Mouse (Mus musculus) MEL (cell line): ENCODE results near the gene Fth1. TPM values are rescaled to one million over a fixed set of nuclear protein-coding genes. Genes with fewer than 3 reads are reported as not detected.
A peak's percentile ranks its signal among the peaks of the same experiment; 100 is the strongest.

Source experiments
- DNase-seq: peaks from one replicate; pipeline ENCODE4 v3.0.0; 2011; ENCODE audit warnings: low read depth, low spot score
- H3K27ac ChIP-seq: 2 replicates; pipeline ENCODE4 v1.5.1; 2012; ENCODE audit warnings: low read depth, mild to moderate bottlenecking, control low read depth, low read length, moderate library complexity; ENCODE audit not compliant: control insufficient read depth
- H3K27me3 ChIP-seq, 2 experiments: fragments of 150-350 bp in 1 of 2; sonication (generic) in 1 of 2; 2 replicates each; pipeline ENCODE4 v1.6.1; 2012; ENCODE audit warnings: low read length in 2 of 2, mild to moderate bottlenecking in 2 of 2, improper control_type of control experiment in 1 of 2, moderate library complexity in 1 of 2; ENCODE audit not compliant: insufficient read depth in 2 of 2, control insufficient read depth in 1 of 2
- H3K36me3 ChIP-seq, 2 experiments: 2 replicates each; pipeline ENCODE4 v1.6.1; 2012 to 2014; ENCODE audit warnings: low read length in 2 of 2, improper control_type of control experiment in 1 of 2, inconsistent platforms in 1 of 2, mild to moderate bottlenecking in 1 of 2; ENCODE audit not compliant: insufficient read depth in 2 of 2, control insufficient read depth in 1 of 2
- H3K4me1 ChIP-seq, 2 experiments: fragments of 150-350 bp in 1 of 2; sonication (generic) in 1 of 2; 2 replicates each; pipeline ENCODE4 v1.6.1; 2012; ENCODE audit warnings: low read length in 2 of 2, improper control_type of control experiment in 1 of 2, mild to moderate bottlenecking in 1 of 2; ENCODE audit not compliant: insufficient read depth in 2 of 2, control insufficient read depth in 1 of 2
- H3K4me3 ChIP-seq, 2 experiments: fragments of 150-350 bp in 1 of 2; sonication (generic) in 1 of 2; 2 replicates each; pipeline ENCODE4 v1.5.1; 2012; ENCODE audit warnings: low read depth in 2 of 2, low read length in 2 of 2, mild to moderate bottlenecking in 2 of 2, moderate library complexity in 2 of 2, control low read depth in 1 of 2, improper control_type of control experiment in 1 of 2; ENCODE audit not compliant: control insufficient read depth in 1 of 2, insufficient read depth in 1 of 2
- H3K79me2 ChIP-seq: 2 replicates; pipeline ENCODE4 v1.6.1; 2012; ENCODE audit warnings: mild to moderate bottlenecking, low read length, moderate library complexity; ENCODE audit not compliant: control insufficient read depth, poor library complexity, insufficient read depth
- H3K9ac ChIP-seq: 2 replicates; pipeline ENCODE4 v1.6.1; 2012; ENCODE audit warnings: low read depth, mild to moderate bottlenecking, control low read depth, low read length, moderate library complexity; ENCODE audit not compliant: control insufficient read depth, poor library complexity, severe bottlenecking
- H3K9me3 ChIP-seq: fragments of 150-350 bp; sonication (generic); replicated peaks from 2 replicates; pipeline ENCODE4 v1.6.1; 2012; ENCODE audit warnings: mild to moderate bottlenecking, low read length, improper control_type of control experiment, moderate library complexity; ENCODE audit not compliant: insufficient read depth
- CHD1 ChIP-seq: IDR thresholded peaks from 2 replicates; pipeline ENCODE4 v1.6.1; 2012; ENCODE audit warnings: low read depth, mild to moderate bottlenecking, inconsistent platforms, low read length, improper control_type of control experiment
- CTCF ChIP-seq, 3 experiments: IDR thresholded peaks in 2 of 3; conservative IDR thresholded peaks in 1 of 3; 2 replicates each; pipeline ENCODE4 v1.5.1; 2011 to 2012; ENCODE audit warnings: low read length in 3 of 3, low read depth in 2 of 3, mild to moderate bottlenecking in 2 of 3, improper control_type of control experiment in 1 of 3, inconsistent platforms in 1 of 3, mixed read lengths in 1 of 3, moderate library complexity in 1 of 3; ENCODE audit not compliant: control insufficient read depth in 1 of 3, insufficient read depth in 1 of 3, poor library complexity in 1 of 3, severe bottlenecking in 1 of 3
- ETS1 ChIP-seq: IDR thresholded peaks from 2 replicates; pipeline ENCODE4 v1.6.1; 2012; ENCODE audit warnings: low read depth, mild to moderate bottlenecking, inconsistent platforms, low read length, improper control_type of control experiment, moderate library complexity
- HCFC1 ChIP-seq: IDR thresholded peaks from 2 replicates; pipeline ENCODE4 v1.6.1; 2012; ENCODE audit warnings: low read depth, mild to moderate bottlenecking, inconsistent platforms, low read length, improper control_type of control experiment, moderate library complexity
- JUND ChIP-seq: IDR thresholded peaks from 2 replicates; pipeline ENCODE4 v1.6.1; 2011; ENCODE audit warnings: low read depth, mild to moderate bottlenecking, improper control_type of control experiment, low read length
- KAT2A ChIP-seq: conservative IDR thresholded peaks from 2 replicates; pipeline ENCODE4 v1.6.1; 2012; ENCODE audit warnings: low read depth, low read length, improper control_type of control experiment, inconsistent platforms
- MAFK ChIP-seq: IDR thresholded peaks from 2 replicates; pipeline ENCODE4 v1.6.1; 2011; ENCODE audit warnings: low read depth, mild to moderate bottlenecking, low read length, improper control_type of control experiment, borderline replicate concordance
- MAX ChIP-seq: IDR thresholded peaks from 2 replicates; pipeline ENCODE4 v1.6.1; 2011; ENCODE audit warnings: low read length, improper control_type of control experiment
- MYB ChIP-seq: IDR thresholded peaks from 2 replicates; pipeline ENCODE4 v1.6.1; 2011; ENCODE audit warnings: mild to moderate bottlenecking, low read depth, low read length, improper control_type of control experiment
- NELFE ChIP-seq: IDR thresholded peaks from 2 replicates; pipeline ENCODE4 v1.6.1; 2011; ENCODE audit warnings: low read depth, low read length, improper control_type of control experiment
- NRF1 ChIP-seq: IDR thresholded peaks from 2 replicates; pipeline ENCODE4 v1.6.1; 2014; ENCODE audit warnings: low read depth, mild to moderate bottlenecking, inconsistent platforms, low read length, improper control_type of control experiment, moderate library complexity; ENCODE audit not compliant: poor library complexity, insufficient read depth, severe bottlenecking
- POLR2A ChIP-seq, 2 experiments: IDR thresholded peaks; 2 replicates each; pipeline ENCODE4 v1.6.1; 2011 to 2012; ENCODE audit warnings: low read length in 2 of 2, mild to moderate bottlenecking in 2 of 2, control low read depth in 1 of 2, improper control_type of control experiment in 1 of 2, low read depth in 1 of 2, moderate library complexity in 1 of 2; ENCODE audit not compliant: control insufficient read depth in 1 of 2, insufficient read depth in 1 of 2, poor library complexity in 1 of 2
- RCOR1 ChIP-seq: IDR thresholded peaks from 2 replicates; pipeline ENCODE4 v1.6.1; 2012; ENCODE audit warnings: low read depth, mild to moderate bottlenecking, inconsistent platforms, low read length, improper control_type of control experiment
- SIN3A ChIP-seq: IDR thresholded peaks from 2 replicates; pipeline ENCODE4 v1.6.1; 2012; ENCODE audit warnings: low read length, improper control_type of control experiment, inconsistent platforms
- TAL1 ChIP-seq: IDR thresholded peaks from 2 replicates; pipeline ENCODE4 v1.6.1; 2012; ENCODE audit warnings: mild to moderate bottlenecking, inconsistent platforms, low read length, moderate library complexity, mixed read lengths
- TBP ChIP-seq: IDR thresholded peaks from 2 replicates; pipeline ENCODE4 v1.8.0; 2011; ENCODE audit warnings: low read depth, low read length, improper control_type of control experiment
- USF1 ChIP-seq: IDR thresholded peaks from 2 replicates; pipeline ENCODE4 v1.6.1; 2014; ENCODE audit warnings: low read depth, mild to moderate bottlenecking, inconsistent platforms, low read length, improper control_type of control experiment, moderate library complexity
- ZC3H11A ChIP-seq: IDR thresholded peaks from 2 replicates; pipeline ENCODE4 v1.6.1; 2012; ENCODE audit warnings: low read depth, mild to moderate bottlenecking, inconsistent platforms, low read length, improper control_type of control experiment
- polyA plus RNA-seq, 2 experiments: library from polyadenylated mRNA; stranded (reverse) in 1 of 2; unstranded in 1 of 2; fragments of >175 nt in 1 of 2; fragments of >200 nt in 1 of 2; gene quantifications; 2 replicates each; pipeline versions ENCODE4 v1.2.1 to v1.2.4; 2012; ENCODE audit warnings: low replicate concordance in 2 of 2, low read depth in 1 of 2; ENCODE audit not compliant: insufficient read length in 2 of 2, insufficient read depth in 1 of 2, missing spikeins in 1 of 2
- total RNA-seq: library from RNA; depleted of rRNA; stranded (reverse); fragments of 300-350 nt; gene quantifications from 2 replicates; pipeline ENCODE4 v1.2.3, GENCODE M21; 2012

The Fth1 gene
- total and polyA plus RNA-seq, 3 experiments = 444 to 2,175 (median 2,118) TPM

DNA sequence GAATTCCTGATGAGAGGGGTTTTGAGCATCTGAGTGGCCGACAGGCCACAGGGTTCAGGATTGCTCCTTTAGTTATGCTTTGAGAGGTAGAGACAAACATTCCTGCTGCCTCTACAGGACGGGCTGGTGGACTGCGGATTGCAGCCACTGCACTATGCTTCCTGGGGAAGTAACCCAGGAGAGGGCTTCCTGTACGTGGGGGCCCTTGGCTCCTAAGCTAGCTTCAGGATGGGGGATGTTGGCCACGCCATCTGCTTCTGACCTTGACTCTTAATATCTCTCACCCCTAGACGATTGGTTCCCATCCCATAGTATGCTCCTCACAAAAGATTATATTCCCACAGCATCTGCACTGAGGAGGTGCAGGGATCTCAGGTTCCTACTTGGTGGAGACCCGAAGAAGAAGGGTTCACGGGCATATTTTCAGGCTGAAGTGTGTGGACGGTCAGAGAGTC lies 42.9 kb downstream of the Fth1 start:
- H3K4me3 ChIP-seq = no peak overlapping the region
- no peak overlapping the region for H3K27ac ChIP-seq
- peaks cover 0 to 3% of the 10 kb centered on the region in 2 experiments; a peak in 1 of 4 replicates for H3K4me1 ChIP-seq
- TF ChIP-seq USF1 = no peak
- TF ChIP-seq POLR2A (IDR thresholded peaks at IDR 0.05; ENCODE audit: control insufficient read depth in 1 of 2, insufficient read depth in 1 of 2, low read depth in 1 of 2, low read length in 2 of 2, poor library complexity in 1 of 2) = no peak
- no peak for TF ChIP-seq KAT2A
- no peak for TF ChIP-seq TAL1
- TF ChIP-seq ETS1 = no peak
- TF ChIP-seq ZC3H11A = no peak
- no peak for TF ChIP-seq CHD1
- no peak for TF ChIP-seq HCFC1
- no peak for TF ChIP-seq RCOR1
- no peak for TF ChIP-seq MYB
- no peak for TF ChIP-seq SIN3A
- no peak for TF ChIP-seq JUND
- TF ChIP-seq NELFE = no peak
- no peak for TF ChIP-seq NRF1
- no peak for TF ChIP-seq CTCF (IDR thresholded peaks at IDR 0.05 in 2 of 3, conservative IDR thresholded peaks at IDR 0.05 in 1 of 3; ENCODE audit: control insufficient read depth in 1 of 3, insufficient read depth in 1 of 3, low read depth in 2 of 3, low read length in 3 of 3, poor library complexity in 1 of 3, severe bottlenecking in 1 of 3)
- TF ChIP-seq MAX = no peak
- TF ChIP-seq TBP = no peak
- no peak overlapping the region for H3K9ac ChIP-seq
- no peaks in the 10 kb centered on the region; a peak in 1 of 4 replicates for H3K27me3 ChIP-seq
- no peak for DNase-seq
- no peaks in the 10 kb centered on the region for H3K36me3 ChIP-seq
- no peaks in the 10 kb centered on the region for H3K79me2 ChIP-seq
- H3K9me3 ChIP-seq = no peaks in the 10 kb centered on the region

DNA sequence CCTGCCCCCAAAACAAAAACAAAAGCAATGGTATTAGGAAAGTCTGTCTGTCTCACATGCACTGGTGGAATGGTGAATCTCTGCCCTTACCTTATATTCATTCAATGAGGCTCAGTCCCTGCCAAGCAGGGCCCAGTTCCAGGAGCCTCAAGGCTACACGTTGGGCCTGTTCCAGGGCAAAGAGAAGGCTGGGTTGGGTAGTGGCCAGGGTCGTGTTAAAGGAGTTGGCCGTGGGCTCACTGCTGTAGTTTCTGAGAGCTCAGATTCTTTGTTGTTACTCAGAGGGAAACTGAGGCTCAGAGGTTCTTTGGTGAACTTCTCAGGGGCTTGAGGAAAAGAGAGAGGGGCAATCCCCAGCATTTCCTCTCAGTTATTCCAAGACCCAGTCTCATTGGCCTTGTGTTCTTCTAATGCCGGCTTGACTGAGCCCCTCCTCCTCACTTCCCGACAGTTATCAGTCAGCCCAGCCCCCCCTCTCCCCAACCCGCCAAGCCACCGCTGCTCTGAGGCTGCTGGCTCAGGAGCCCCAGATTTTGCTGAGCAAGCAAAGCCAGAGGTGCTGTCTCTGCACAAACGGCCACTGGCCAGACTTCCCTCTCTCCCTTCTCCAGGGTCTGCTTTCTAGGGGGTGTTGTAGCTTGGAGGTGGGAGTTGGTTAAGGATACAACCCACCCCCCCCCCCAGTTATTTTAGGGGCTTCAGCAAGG lies 44.9 kb downstream of the Fth1 start:
- no peaks in the 10 kb centered on the region for H3K79me2 ChIP-seq
- no peaks in the 10 kb centered on the region for H3K9me3 ChIP-seq
- no peak for DNase-seq
- no peaks in the 10 kb centered on the region for H3K27me3 ChIP-seq
- H3K4me3 ChIP-seq = no peak overlapping the region
- TF ChIP-seq ZC3H11A (no peak), MAFK (0 out of 2 replicates have a peak, but pooled peaks have one; percentile 47)
- no peak overlapping the region for H3K27ac ChIP-seq
- no peak overlapping the region for H3K9ac ChIP-seq
- no peaks in the 10 kb centered on the region for H3K4me1 ChIP-seq
- no peaks in the 10 kb centered on the region for H3K36me3 ChIP-seq
